13 mouse cellular contexts compared by ENCODE assay signal in the genomic region with DNA sequence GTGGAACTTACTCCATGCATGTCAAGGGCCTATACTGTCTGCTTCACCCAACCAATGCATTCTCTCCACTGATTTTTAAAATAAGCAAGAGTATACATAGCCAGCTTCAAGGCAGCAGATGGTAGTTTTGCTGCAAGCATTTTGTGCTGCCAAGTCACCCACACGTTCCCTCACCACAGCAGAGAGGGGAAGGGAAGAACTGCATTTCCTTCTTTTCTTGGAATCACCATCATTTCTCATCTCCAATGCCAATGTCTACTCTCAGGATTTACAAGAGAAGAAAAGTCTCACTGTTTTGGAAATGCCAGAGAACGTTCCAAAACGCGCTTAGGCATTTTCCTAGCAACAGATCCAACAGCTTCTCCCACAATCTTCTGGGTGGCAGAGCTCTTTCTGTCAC. TPM values are rescaled to one million over a fixed set of nuclear protein-coding genes. Genes with fewer than 3 reads are reported as not detected.
DNase-seq lines count a peak whose midpoint lies in the region; ATAC-seq and TF ChIP-seq lines count a peak whose summit lies in the region.
"Had no signal": no experiment of that assay in that cellular context is flagged by ENCODE, and none has a peak within 500 bp of the region (broad histone marks: within the 10 kb centered on the region; RNA-seq: fewer than 3 reads in every experiment).

No protein-coding gene starts in this region.

- 0 out of 2 replicates have a peak overlapping the region, but pooled peaks have one; percentile 28 for H3K27ac ChIP-seq in neural tube, embryonic 13.5 days (replicated peaks)
- peak overlapping the region; percentile 67 for H3K27ac ChIP-seq in forebrain, postnatal 0 days (ENCODE audit: low read depth, low read length)
- H3K27ac ChIP-seq in heart, embryonic 11.5 days (ENCODE audit: low read depth, low read length) = no peak overlapping the region
- H3K27ac ChIP-seq: embryonic facial prominence, embryonic 13.5 days; lung, embryonic 15.5 days had no signal

- no peak overlapping the region for H3K4me3 ChIP-seq in neural tube, embryonic 13.5 days
- H3K4me3 ChIP-seq in forebrain, postnatal 0 days (ENCODE audit: low read depth, low read length) = no peak overlapping the region
- no peak overlapping the region for H3K4me3 ChIP-seq in heart, embryonic 11.5 days (ENCODE audit: low read depth, low read length)
- H3K4me3 ChIP-seq: embryonic facial prominence, embryonic 13.5 days; lung, embryonic 15.5 days had no signal

- H3K4me1 ChIP-seq in neural tube, embryonic 13.5 days (replicated peaks) = peaks cover 14% of the 10 kb centered on the region
- H3K4me1 ChIP-seq in forebrain, postnatal 0 days (ENCODE audit: insufficient read depth) = peaks cover 5% of the 10 kb centered on the region; the same call in 1 of the 2 replicates
- H3K4me1 ChIP-seq in heart, embryonic 11.5 days (ENCODE audit: control insufficient read depth, insufficient read depth, low read length) = no peaks in the 10 kb centered on the region
- H3K4me1 ChIP-seq: embryonic facial prominence, embryonic 13.5 days; lung, embryonic 15.5 days had no signal

- H3K27me3 ChIP-seq in neural tube, embryonic 13.5 days = no peaks in the 10 kb centered on the region
- no peaks in the 10 kb centered on the region for H3K27me3 ChIP-seq in forebrain, postnatal 0 days (ENCODE audit: insufficient read depth, low read length)
- no peaks in the 10 kb centered on the region for H3K27me3 ChIP-seq in heart, embryonic 11.5 days (ENCODE audit: control insufficient read depth, insufficient read depth, low read length)
- H3K27me3 ChIP-seq: embryonic facial prominence, embryonic 13.5 days; lung, embryonic 15.5 days had no signal

- 88% methylated on average over 4 of the region's 4 CpGs for WGBS in neural tube, embryonic 13.5 days
- 58% methylated on average over 4 of the region's 4 CpGs for WGBS in forebrain, postnatal 0 days
- 80% methylated on average over 4 of the region's 4 CpGs for WGBS in heart, embryonic 11.5 days (ENCODE audit: insufficient replicate concordance)

- no peaks in the 10 kb centered on the region for H3K36me3 ChIP-seq in neural tube, embryonic 13.5 days
- no peaks in the 10 kb centered on the region for H3K36me3 ChIP-seq in forebrain, postnatal 0 days (ENCODE audit: insufficient read depth)
- H3K36me3 ChIP-seq in heart, embryonic 11.5 days (ENCODE audit: control insufficient read depth, insufficient read depth, low read length) = no peaks in the 10 kb centered on the region
- H3K36me3 ChIP-seq: embryonic facial prominence, embryonic 13.5 days; lung, embryonic 15.5 days had no signal

- H3K4me2 ChIP-seq in neural tube, embryonic 13.5 days = no peak overlapping the region
- no peak overlapping the region for H3K4me2 ChIP-seq in forebrain, postnatal 0 days (ENCODE audit: low read depth)
- no peak overlapping the region for H3K4me2 ChIP-seq in heart, embryonic 11.5 days
- H3K4me2 ChIP-seq: embryonic facial prominence, embryonic 13.5 days; lung, embryonic 15.5 days had no signal

- no peak for TF ChIP-seq CTCF in forebrain, postnatal 0 days (IDR thresholded peaks at IDR 0.05; ENCODE audit: low read depth)

- no peak overlapping the region for H3K9ac ChIP-seq in neural tube, embryonic 13.5 days
- no peak overlapping the region for H3K9ac ChIP-seq in forebrain, postnatal 0 days
- no peak overlapping the region for H3K9ac ChIP-seq in heart, embryonic 11.5 days (ENCODE audit: low read depth, low read length)
- H3K9ac ChIP-seq: embryonic facial prominence, embryonic 13.5 days; lung, embryonic 15.5 days had no signal

- ATAC-seq in neural tube, embryonic 13.5 days (ENCODE audit: low read depth) = no peak
- peak; percentile 92 for ATAC-seq in forebrain, postnatal 0 days
- no peak for ATAC-seq in heart, embryonic 11.5 days (replicated peaks; ENCODE audit: insufficient number of reproducible peaks, low FRiP score, low TSS enrichment)
- ATAC-seq: CD4-positive, CD25-positive, alpha-beta regulatory T cell, adult 4 months; midbrain, embryonic 16.5 days had no signal

- intact Hi-C loops in gastrocnemius, postnatal 36 days (cut with DNase I) = no loop called here

- DNase-seq in neural tube, embryonic 10.5 days (ENCODE audit: extremely low spot score, low spot score) = no peak
- DNase-seq in forebrain, postnatal 0 days = peak; percentile 78
- DNase-seq in left cerebral cortex, adult 11 months (ENCODE audit: low spot score) = peak; percentile 81
- no peak for DNase-seq in kidney, postnatal 4 days
- no peak for DNase-seq in retina, postnatal 1 day
- no peak for DNase-seq in gastrocnemius, postnatal 36 days
- DNase-seq: heart, adult 11 months had no signal

- no peaks in the 10 kb centered on the region for H3K9me3 ChIP-seq in neural tube, embryonic 13.5 days
- H3K9me3 ChIP-seq in forebrain, postnatal 0 days (ENCODE audit: low read length) = no peaks in the 10 kb centered on the region
- no peaks in the 10 kb centered on the region for H3K9me3 ChIP-seq in heart, embryonic 11.5 days (replicated peaks; ENCODE audit: control insufficient read depth, low read length)
- H3K9me3 ChIP-seq: embryonic facial prominence, embryonic 13.5 days; lung, embryonic 15.5 days had no signal

RNA-seq across cellular contexts. Expression of a gene that starts 52.1 kb away (rescaled TPM):
- 110 and 111 TPM in 2 replicates for polyA plus RNA-seq in neural tube, embryonic 13.5 days (2015; fragmentation: Nextera tagmentation; extraction: Ambion mirVana)
- total RNA-seq in forebrain, postnatal 0 days (2014; rRNA removed) = 147 and 185 TPM in 2 replicates
- 87.5 and 101 TPM in 2 replicates for polyA plus RNA-seq in forebrain, postnatal 0 days (2015; fragmentation: Nextera tagmentation; extraction: Ambion mirVana)
- polyA plus RNA-seq in heart, embryonic 11.5 days (2014; fragmentation: Nextera tagmentation; extraction: Ambion mirVana) = 0.84 and 1.6 TPM in 2 replicates
- total RNA-seq in gastrocnemius, postnatal 36 days (2021) = under 1 TPM; 0.18 to 0.94 TPM
- polyA plus RNA-seq: CD4-positive, CD25-positive, alpha-beta regulatory T cell, adult 4 months had no signal

Comparison
In these comparisons a context has a peak if more than half of its experiments do, and no peak if none do; other contexts are left out.
1. DNase-seq: peak in forebrain, postnatal 0 days (single experiment) and left cerebral cortex, adult 11 months (single experiment); none in neural tube, embryonic 10.5 days (single experiment), kidney, postnatal 4 days (0 of 2), retina, postnatal 1 day (single experiment) and gastrocnemius, postnatal 36 days (0 of 2).
2. RNA of a gene that starts 52.1 kb away (polyA plus RNA-seq): 110 to 111 TPM in neural tube, embryonic 13.5 days and 87.5 to 101 TPM in forebrain, postnatal 0 days; 0.84 to 1.6 TPM in heart, embryonic 11.5 days; every median in the first group is over 10 times any median in the second.